Mouse (Mus musculus): ENCODE data around the gene Nt5dc3.

DNA sequence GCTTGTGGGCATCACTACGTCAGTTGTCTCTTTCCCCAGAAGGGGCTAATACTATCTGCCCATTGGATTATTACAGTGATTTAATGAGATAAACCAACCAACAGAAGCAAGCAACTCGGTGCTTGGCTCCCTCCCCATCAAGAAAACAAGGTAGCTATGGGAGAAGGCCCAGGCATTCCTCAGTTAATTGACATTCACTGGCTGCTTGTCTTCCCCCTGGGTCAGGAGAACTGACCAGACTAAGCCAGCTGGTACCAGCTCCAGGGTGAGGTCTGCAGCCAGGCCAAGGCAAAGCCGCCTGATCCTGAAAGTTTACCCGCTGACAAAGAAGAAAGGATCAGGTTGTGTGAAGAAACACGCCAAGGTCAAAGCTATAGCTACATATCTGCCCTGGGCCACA is 7.1 kb upstream of the Nt5dc3 start:
- TF ChIP-seq CTCF (IDR thresholded peaks at IDR 0.05; ENCODE audit: borderline replicate concordance, extremely low read depth, insufficient read depth, insufficient read length): no peak
- TF ChIP-seq POLR2A (IDR thresholded peaks at IDR 0.05; ENCODE audit: borderline replicate concordance, extremely low read depth, insufficient read depth, insufficient read length, poor library complexity, severe bottlenecking): no peak
